Mouse (Mus musculus): ENCODE measurements around the gene Sart3.

DNA sequence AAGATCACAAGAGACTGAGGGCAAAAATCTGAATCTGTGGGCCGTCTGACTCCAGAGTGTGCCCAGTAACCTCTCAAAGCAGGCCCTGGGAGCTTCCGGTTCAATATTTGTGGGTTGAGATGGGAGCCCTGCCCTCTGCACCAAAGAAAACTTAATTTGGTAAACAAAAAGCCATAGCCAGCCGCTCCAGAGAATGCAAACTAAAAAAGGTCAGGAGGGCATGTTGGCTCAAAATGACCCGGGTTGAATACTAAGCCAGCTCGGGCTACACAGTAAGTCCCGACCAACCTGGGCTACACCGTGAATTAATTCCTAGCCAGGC is 37.3 kb downstream of the Sart3 start:
- no peak for TF ChIP-seq POLR2A (IDR thresholded peaks at IDR 0.05; ENCODE audit: low read depth, low read length)
- no peak for TF ChIP-seq CTCF (IDR thresholded peaks at IDR 0.05; ENCODE audit: extremely low read depth, insufficient read length, insufficient replicate concordance, low read depth, low read length)

Measured in small intestine, adult 2 months (tissue).